Mouse (Mus musculus) monocyte, adult 59 days (primary cell): ENCODE data around the gene Olfr173. TPM values are rescaled to one million over a fixed set of nuclear protein-coding genes. Genes with fewer than 3 reads are reported as not detected.

Source experiments
- total RNA-seq, 2 experiments: library from RNA; stranded (reverse); gene quantifications; one replicate each; pipeline ENCODE4 v1.2.4; 2023

The Olfr173 gene
- total RNA-seq = not detected

DNA sequence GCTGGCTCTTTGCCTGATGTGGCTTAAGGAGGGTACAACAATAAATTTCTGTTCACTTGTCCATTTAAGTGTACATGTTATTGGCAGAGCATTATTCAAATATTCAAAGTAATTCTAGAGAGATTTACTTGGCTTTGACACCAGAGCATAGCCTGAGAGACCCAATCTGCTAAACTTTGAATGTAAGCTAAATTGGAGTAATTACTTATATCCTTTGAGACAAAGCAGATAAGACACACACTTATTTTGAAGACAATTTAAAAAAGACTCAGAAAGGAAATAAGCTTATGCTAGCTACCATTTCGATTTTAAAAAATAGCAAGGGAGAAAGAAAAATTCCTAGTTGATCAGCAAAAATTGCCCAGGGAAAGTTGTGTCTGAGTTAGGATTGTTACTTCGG, at the start of gene Olfr173:
TSS of gene Olfr173 (minus strand) at position 101 of the 400 bp plus-strand sequence.

GRCm38 (mm10) chr16:58826732-58827319, 26.8 kb upstream of the Olfr173 start, which contains the start of gene Olfr175-ps1:
Olfr175-ps1 (minus strand) TSS chr16:58826782.

DNA sequence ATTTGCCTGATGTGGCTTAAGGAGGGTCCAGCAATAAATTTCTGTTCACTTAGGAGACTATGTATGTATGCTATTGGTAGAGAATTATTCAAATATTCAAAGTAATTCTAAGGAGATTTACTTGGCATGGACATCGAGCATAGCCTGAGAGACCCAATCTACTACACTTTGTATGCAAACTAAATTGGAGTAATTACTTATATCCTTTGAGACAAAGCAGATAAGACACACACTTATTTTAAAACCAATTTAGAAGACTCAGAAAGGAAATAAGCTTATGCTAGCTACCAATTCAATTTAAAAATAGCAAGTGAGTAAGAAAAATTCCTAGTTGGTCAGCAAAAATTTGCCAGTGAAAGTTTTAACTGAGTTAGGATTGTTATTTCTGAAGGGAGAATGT, 37.0 kb downstream of the Olfr173 start, which contains the start of gene Olfr172:
TSS of gene Olfr172 (minus strand) at position 101 of the 400 bp plus-strand sequence.

Other genes starting within 250 kb of the Olfr173 start
- gene Gm813, start 183.3 kb downstream of the Olfr173 start, total RNA-seq = not detected
- gene E330017A01Rik, start 161.5 kb downstream of the Olfr173 start, total RNA-seq = not detected
- gene Cpox, start 130.0 kb downstream of the Olfr173 start, total RNA-seq = 10 to 100 TPM; 11.4 to 14.0 TPM
- gene Gpr15, start 81.2 kb downstream of the Olfr173 start, total RNA-seq = 1 to 10 TPM in 1 of 2 experiments, not detected in 1; 1.3 TPM
- gene Cldnd1, start 72.4 kb downstream of the Olfr173 start, total RNA-seq = 10 to 100 TPM; 67.0 to 67.6 TPM
- not detected for gene Olfr172, start 37.1 kb downstream of the Olfr173 start, total RNA-seq
- gene Olfr175-ps1, start 26.5 kb upstream of the Olfr173 start, total RNA-seq = not detected
- gene Olfr177, start 74.5 kb upstream of the Olfr173 start, total RNA-seq = not detected
- not detected for gene Olfr178, start 91.8 kb upstream of the Olfr173 start, total RNA-seq
- gene Olfr181, start 128.5 kb upstream of the Olfr173 start, total RNA-seq = not detected
- not detected for gene Olfr180, start 129.1 kb upstream of the Olfr173 start, total RNA-seq
- gene Olfr183, start 195.1 kb upstream of the Olfr173 start, total RNA-seq = not detected
- not detected for gene Olfr186, start 230.0 kb upstream of the Olfr173 start, total RNA-seq
- not detected for gene Olfr187, start 239.5 kb upstream of the Olfr173 start, total RNA-seq